Mouse (Mus musculus) lung, postnatal 0 days (tissue): ENCODE results near the gene Serpinb11.

ENCODE experiments used
- CTCF ChIP-seq: IDR thresholded peaks from 2 replicates; pipeline ENCODE4 v1.5.1; 2016; ENCODE audit warnings: antibody characterized with exemption, mild to moderate bottlenecking
- EP300 ChIP-seq: IDR thresholded peaks from 2 replicates; pipeline ENCODE4 v1.6.1; 2016; ENCODE audit warnings: antibody characterized with exemption, mild to moderate bottlenecking, control low read depth

DNA sequence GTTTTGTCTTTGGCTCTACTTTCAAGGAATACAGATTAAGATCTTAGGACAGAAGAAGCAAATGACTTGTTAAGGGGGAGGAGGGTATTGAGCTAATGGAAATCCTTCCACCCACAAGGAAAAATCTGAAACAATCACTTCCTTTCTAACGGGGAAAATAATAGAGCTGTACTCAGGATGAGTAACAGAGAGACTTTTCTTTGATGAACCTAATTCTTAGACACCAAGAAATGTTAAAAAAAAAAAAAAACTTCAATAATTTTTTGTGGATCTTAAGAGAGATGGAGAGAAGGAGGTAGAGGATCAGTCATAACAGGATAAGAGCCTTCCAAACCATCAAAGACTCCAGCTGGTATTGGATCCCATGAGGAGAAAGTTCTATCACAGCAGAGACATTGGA lies at the start of gene Serpinb11:
- TF ChIP-seq CTCF (no peak), EP300 (no peak)
